Mouse (Mus musculus): ENCODE measurements around the gene Smad3. TPM values are rescaled to one million over a fixed set of nuclear protein-coding genes. Genes with fewer than 3 reads are reported as not detected.

The Smad3 gene
- polyA plus RNA-seq, 1 experiment from 2014 or later: 21.2 TPM

DNA sequence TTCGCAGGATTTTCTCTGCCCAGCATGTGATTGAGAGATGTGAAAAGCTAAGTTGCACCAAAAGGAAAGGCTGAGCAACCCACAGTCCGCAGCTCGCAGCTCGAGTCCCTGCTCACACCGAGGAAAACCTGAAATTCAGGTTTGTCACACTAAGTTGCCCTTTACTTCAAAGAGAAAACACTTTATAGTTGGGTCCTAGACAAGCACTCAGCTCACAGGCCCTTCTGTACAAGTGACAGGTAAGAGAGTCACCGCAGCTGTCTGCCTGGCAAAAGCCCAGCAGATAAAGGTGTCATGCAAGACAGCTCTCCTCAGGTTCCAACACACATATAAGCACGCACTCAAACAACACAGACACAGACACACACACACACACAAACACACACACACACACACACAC, 5.2 kb downstream of the Smad3 start:
- H3K36me3 ChIP-seq (ENCODE audit: control insufficient read depth, insufficient read depth, low read length): 0 out of 2 replicates have a peak, but pooled peaks cover 3% of the 10 kb centered on the region
- no peak overlapping the region for H3K4me3 ChIP-seq (ENCODE audit: low read length)
- ATAC-seq (ENCODE audit: low FRiP score, low TSS enrichment): no peak
- no peak overlapping the region for H3K27ac ChIP-seq (ENCODE audit: low read depth, low read length)
- H3K4me2 ChIP-seq (replicated peaks; ENCODE audit: low read depth, low read length): no peak overlapping the region; the same call in 1 of the 2 replicates
- no peaks in the 10 kb centered on the region for H3K27me3 ChIP-seq (ENCODE audit: control insufficient read depth, insufficient read depth, low read length)
- 30% methylated on average over 7 of the region's 7 CpGs for WGBS
- H3K9ac ChIP-seq (ENCODE audit: low read depth, low read length): peak overlapping the region; percentile 23; the same call in 1 of the 2 replicates
- no peaks in the 10 kb centered on the region for H3K9me3 ChIP-seq (ENCODE audit: control insufficient read depth, low read length)
- H3K4me1 ChIP-seq (ENCODE audit: control insufficient read depth, insufficient read depth, low read length): peaks cover 77% of the 10 kb centered on the region

DNA sequence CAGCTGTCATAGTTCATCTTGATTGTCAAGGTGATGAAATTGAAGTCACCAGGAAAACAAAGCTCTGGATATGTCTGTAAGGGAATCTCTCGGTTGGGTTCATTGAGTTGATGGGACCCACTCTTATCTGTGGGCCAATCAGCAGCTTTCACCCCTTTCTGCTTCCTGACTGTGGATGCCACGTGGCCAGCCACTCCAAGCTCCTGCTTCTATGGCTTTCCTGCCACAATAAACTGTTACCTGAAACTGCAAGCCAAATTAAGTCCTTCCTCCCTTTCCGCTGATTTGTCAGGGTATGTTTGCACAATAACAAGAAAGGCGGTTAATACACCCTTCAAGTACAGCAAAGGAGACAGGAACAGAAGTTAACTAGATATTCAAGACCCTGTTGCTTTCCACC, 6.5 kb downstream of the Smad3 start:
- Histone ChIP-seq H3K4me1 (ENCODE audit: control insufficient read depth, insufficient read depth, low read length) (peaks cover 88% of the 10 kb centered on the region), H3K27me3 (ENCODE audit: control insufficient read depth, insufficient read depth, low read length) (no peaks in the 10 kb centered on the region), H3K9me3 (ENCODE audit: control insufficient read depth, low read length) (no peaks in the 10 kb centered on the region), H3K9ac (ENCODE audit: low read depth, low read length) (no peak overlapping the region), H3K36me3 (ENCODE audit: control insufficient read depth, insufficient read depth, low read length) (0 out of 2 replicates have a peak, but pooled peaks cover 3% of the 10 kb centered on the region), H3K27ac (ENCODE audit: low read depth, low read length) (no peak overlapping the region), H3K4me3 (ENCODE audit: low read length) (no peak overlapping the region), H3K4me2 (replicated peaks; ENCODE audit: low read depth, low read length) (no peak overlapping the region)
- no peak for ATAC-seq (ENCODE audit: low FRiP score, low TSS enrichment)
- WGBS: 38% methylated on average over 4 of the region's 4 CpGs

DNA sequence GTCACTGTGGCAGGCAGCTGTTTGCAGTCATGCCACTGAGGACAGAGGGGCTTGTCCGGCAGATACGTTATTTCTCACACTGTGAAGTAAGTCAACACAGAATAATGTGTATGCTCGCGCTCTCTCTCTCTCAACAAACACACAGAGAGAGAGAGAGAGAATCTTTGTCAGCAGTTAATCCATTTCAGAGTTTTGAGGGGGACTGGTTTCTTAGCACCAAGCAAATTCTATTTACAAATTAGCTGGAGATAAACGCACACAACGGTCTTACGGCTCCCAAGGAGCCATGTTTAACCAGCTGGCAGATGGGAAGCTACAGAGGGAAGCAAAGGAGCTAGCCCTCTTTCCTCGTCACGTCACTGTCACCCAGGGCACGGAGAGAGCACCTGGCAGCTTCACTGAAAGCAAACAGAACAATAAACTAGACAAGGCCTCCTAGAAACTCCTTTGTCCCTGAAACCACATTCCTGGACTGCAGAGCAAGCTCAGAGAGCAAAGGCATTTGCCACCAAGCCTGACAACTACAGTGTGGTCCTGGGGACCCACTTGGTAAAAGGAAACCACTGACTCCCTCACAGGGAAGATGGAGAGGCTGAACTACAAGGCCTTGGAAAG, 7.3 kb downstream of the Smad3 start:
- peak overlapping the region; percentile 38; the same call in 1 of the 2 replicates for H3K27ac ChIP-seq (ENCODE audit: low read depth, low read length)
- no peak overlapping the region for H3K4me3 ChIP-seq (ENCODE audit: low read length)
- 0 out of 2 replicates have a peak, but pooled peaks cover 3% of the 10 kb centered on the region for H3K36me3 ChIP-seq (ENCODE audit: control insufficient read depth, insufficient read depth, low read length)
- H3K27me3 ChIP-seq (ENCODE audit: control insufficient read depth, insufficient read depth, low read length): no peaks in the 10 kb centered on the region
- no peak overlapping the region for H3K9ac ChIP-seq (ENCODE audit: low read depth, low read length)
- no peak for ATAC-seq (ENCODE audit: low FRiP score, low TSS enrichment)
- H3K4me1 ChIP-seq (ENCODE audit: control insufficient read depth, insufficient read depth, low read length): peaks cover 88% of the 10 kb centered on the region
- H3K4me2 ChIP-seq (replicated peaks; ENCODE audit: low read depth, low read length): no peak overlapping the region; the same call in 1 of the 2 replicates
- no peaks in the 10 kb centered on the region for H3K9me3 ChIP-seq (ENCODE audit: control insufficient read depth, low read length)
- 30% methylated on average over 10 of the region's 10 CpGs for WGBS

DNA sequence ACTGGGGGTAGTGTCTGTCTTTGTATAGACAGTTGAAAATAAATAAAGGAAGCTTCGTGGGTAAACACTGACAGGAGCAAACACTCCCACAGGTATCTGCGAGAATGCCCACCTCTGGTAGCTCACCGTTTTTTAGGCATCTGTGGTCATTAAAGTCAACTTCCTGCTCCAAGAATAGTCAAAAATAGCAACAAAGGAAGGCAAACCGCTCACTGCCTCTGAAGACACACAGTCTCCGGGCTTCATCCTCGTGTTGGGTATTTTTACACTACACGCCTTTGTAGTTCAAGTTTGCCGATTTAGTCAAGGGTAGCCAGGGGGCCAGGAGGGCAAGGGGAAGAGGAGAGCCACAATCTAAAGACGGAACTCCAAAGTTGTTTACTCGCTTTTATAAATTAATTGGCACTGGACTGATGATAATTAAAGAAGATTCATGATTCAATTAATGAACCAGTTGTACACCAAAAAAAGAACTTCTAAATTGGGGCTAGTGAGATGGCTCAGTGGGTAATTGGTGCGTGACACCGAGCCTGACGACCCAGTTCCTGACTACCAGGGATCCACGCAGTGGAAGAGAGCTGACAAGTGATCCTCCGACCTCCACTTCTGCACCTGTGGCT, 8.4 kb downstream of the Smad3 start:
- Histone ChIP-seq H3K27ac (ENCODE audit: low read depth, low read length) (peak overlapping the region; percentile 3; the same call in 1 of the 2 replicates), H3K4me2 (replicated peaks; ENCODE audit: low read depth, low read length) (peak overlapping the region; percentile 10; the same call in 1 of the 2 replicates), H3K9me3 (ENCODE audit: control insufficient read depth, low read length) (no peaks in the 10 kb centered on the region), H3K36me3 (ENCODE audit: control insufficient read depth, insufficient read depth, low read length) (0 out of 2 replicates have a peak, but pooled peaks cover 3% of the 10 kb centered on the region), H3K4me3 (ENCODE audit: low read length) (no peak overlapping the region), H3K9ac (ENCODE audit: low read depth, low read length) (peak overlapping the region; percentile 2; the same call in 1 of the 2 replicates), H3K27me3 (ENCODE audit: control insufficient read depth, insufficient read depth, low read length) (no peaks in the 10 kb centered on the region), H3K4me1 (ENCODE audit: control insufficient read depth, insufficient read depth, low read length) (peaks cover 86% of the 10 kb centered on the region)
- WGBS: 20% methylated on average over 15 of the region's 15 CpGs
- no peak for ATAC-seq (ENCODE audit: low FRiP score, low TSS enrichment)

DNA sequence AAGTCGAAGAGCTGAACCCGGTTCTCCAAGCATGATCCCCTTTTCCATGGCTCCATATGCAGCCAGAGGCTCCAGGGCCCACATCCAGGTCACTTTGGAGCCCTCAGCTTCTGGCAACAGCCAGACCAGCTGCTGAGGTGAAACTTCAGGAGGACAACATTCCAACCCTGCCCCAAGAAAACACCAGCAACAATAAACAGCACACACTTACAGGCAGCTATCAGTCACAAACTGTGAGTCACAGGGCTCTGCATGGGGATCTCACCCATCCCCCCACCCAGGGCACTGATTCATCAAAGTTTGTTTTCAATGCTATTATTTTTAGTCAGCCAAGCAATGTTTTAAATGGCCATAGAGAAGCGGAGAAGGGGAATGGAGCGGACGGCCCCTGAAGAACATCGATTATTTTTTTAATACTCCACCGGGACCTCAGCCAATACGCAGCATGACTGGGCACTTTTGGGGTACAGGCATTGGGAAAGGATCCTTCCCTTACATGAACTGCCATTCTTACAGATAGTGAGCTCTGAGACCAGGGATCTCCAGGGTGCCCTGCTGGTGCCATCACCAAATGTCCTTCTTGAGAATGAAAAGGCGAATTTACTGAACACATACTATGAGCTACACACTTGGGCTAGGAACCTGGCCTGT, 10.0 kb downstream of the Smad3 start:
- Histone ChIP-seq H3K9ac (ENCODE audit: low read depth, low read length) (no peak overlapping the region), H3K4me2 (replicated peaks; ENCODE audit: low read depth, low read length) (no peak overlapping the region)
- no peak for ATAC-seq (ENCODE audit: low FRiP score, low TSS enrichment)

DNA sequence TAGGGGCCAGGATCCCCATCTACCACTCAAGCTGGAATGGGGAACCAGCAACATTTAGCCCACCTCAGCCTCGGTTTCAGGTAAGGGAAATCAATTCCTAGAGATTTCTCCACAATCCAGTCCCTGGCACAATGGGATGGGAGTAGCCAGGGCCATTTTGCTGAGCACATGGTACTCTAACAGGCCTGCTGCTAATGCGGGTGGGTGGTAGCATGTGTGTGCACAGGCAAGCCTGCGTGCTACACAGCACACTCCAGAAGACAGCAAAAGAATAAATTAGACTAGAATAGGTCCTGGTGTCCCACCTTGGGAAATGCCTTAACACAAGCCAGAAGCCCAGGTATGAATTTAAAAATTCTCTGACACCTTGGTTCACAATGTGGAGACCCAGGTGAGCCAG, 10.8 kb downstream of the Smad3 start:
- H3K27ac ChIP-seq (ENCODE audit: low read depth, low read length): no peak overlapping the region
- H3K9me3 ChIP-seq (ENCODE audit: control insufficient read depth, low read length): no peaks in the 10 kb centered on the region
- H3K4me2 ChIP-seq (replicated peaks; ENCODE audit: low read depth, low read length): no peak overlapping the region
- WGBS: 84% methylated on average over 3 of the region's 3 CpGs
- no peaks in the 10 kb centered on the region for H3K36me3 ChIP-seq (ENCODE audit: control insufficient read depth, insufficient read depth, low read length)
- no peak overlapping the region for H3K9ac ChIP-seq (ENCODE audit: low read depth, low read length)
- peaks cover 83% of the 10 kb centered on the region for H3K4me1 ChIP-seq (ENCODE audit: control insufficient read depth, insufficient read depth, low read length)
- no peak for ATAC-seq (ENCODE audit: low FRiP score, low TSS enrichment)
- no peak overlapping the region for H3K4me3 ChIP-seq (ENCODE audit: low read length)
- no peaks in the 10 kb centered on the region for H3K27me3 ChIP-seq (ENCODE audit: control insufficient read depth, insufficient read depth, low read length)

More for the DNA sequence above, 10.0 kb downstream of the Smad3 start:
- Histone ChIP-seq H3K27ac (ENCODE audit: low read depth, low read length) (no peak overlapping the region), H3K9me3 (ENCODE audit: control insufficient read depth, low read length) (no peaks in the 10 kb centered on the region), H3K4me3 (ENCODE audit: low read length) (no peak overlapping the region), H3K27me3 (ENCODE audit: control insufficient read depth, insufficient read depth, low read length) (no peaks in the 10 kb centered on the region), H3K36me3 (ENCODE audit: control insufficient read depth, insufficient read depth, low read length) (no peaks in the 10 kb centered on the region), H3K4me1 (ENCODE audit: control insufficient read depth, insufficient read depth, low read length) (peaks cover 83% of the 10 kb centered on the region)
- 70% methylated on average over 9 of the region's 9 CpGs for WGBS

DNA sequence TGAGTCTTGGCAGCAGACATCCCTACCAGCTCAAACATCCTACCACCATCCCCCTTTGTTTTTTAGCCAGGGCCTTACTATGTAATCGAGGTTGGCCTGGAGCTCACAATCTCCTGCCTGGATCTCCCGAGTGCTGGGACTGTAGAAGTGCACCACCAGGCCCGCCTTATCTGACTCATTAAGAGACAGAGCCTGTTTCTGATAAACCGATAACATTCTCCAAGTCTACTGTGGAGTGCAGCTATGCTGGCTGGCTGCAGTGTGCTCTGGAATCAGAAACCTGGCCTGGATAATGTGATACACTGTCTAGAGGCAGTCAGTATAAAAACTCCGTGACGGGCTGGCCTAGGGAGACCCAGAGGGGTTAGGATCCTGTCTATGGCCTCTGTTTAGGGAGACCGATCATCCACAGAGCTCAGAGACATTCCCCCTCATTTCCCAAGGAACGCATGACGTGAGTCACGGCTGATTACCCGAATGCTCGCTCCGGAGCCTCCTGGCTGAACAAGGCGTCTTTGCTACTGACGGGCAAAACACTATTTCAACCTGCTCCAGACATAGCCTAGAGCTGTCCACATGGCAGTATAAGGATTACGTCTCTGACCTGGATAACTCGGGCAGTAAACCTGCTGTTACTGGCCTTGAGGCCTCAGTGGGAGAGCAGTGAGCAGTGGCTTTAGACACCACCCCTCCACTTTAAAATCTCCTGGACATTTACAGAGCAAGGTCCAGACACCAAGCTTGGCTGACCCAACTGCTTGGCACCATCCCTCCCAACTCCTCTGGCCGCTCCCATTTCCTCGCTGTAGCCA, 11.8 kb downstream of the Smad3 start:
- H3K27ac ChIP-seq (ENCODE audit: low read depth, low read length): peak overlapping the region; percentile 32; the same call in 1 of the 2 replicates
- peaks cover 87% of the 10 kb centered on the region for H3K4me1 ChIP-seq (ENCODE audit: control insufficient read depth, insufficient read depth, low read length)
- no peaks in the 10 kb centered on the region for H3K9me3 ChIP-seq (ENCODE audit: control insufficient read depth, low read length)
- no peak overlapping the region for H3K4me2 ChIP-seq (replicated peaks; ENCODE audit: low read depth, low read length)
- H3K27me3 ChIP-seq (ENCODE audit: control insufficient read depth, insufficient read depth, low read length): no peaks in the 10 kb centered on the region
- ATAC-seq (ENCODE audit: low FRiP score, low TSS enrichment): peak; percentile 50
- H3K4me3 ChIP-seq (ENCODE audit: low read length): no peak overlapping the region
- WGBS: 35% methylated on average over 19 of the region's 19 CpGs
- H3K9ac ChIP-seq (ENCODE audit: low read depth, low read length): no peak overlapping the region
- H3K36me3 ChIP-seq (ENCODE audit: control insufficient read depth, insufficient read depth, low read length): no peaks in the 10 kb centered on the region

DNA sequence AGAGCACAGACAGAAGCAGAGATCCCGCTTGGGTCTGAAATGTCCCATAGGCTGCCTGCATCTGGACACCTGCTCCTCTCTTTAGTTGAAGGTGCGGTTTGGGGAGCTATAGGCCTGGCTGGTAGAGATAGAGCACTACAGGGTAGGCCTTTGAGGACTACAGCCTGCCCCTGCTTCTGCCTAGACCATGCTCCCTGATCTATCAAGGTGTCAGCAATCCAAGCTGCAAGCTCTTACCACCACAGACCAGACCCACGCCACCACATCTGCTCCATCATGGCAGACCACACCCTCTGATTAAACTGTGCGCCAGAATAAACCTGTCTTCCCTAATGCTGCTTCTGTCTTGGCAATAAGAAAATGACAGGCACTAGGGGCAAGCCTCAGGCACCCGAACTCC, 13.2 kb downstream of the Smad3 start:
- no peaks in the 10 kb centered on the region for H3K9me3 ChIP-seq (ENCODE audit: control insufficient read depth, low read length)
- H3K4me1 ChIP-seq (ENCODE audit: control insufficient read depth, insufficient read depth, low read length): peaks cover 82% of the 10 kb centered on the region
- no peaks in the 10 kb centered on the region; the same call in 1 of the 2 replicates for H3K36me3 ChIP-seq (ENCODE audit: control insufficient read depth, insufficient read depth, low read length)
- WGBS: 93% methylated on average over 5 of the region's 5 CpGs
- H3K9ac ChIP-seq (ENCODE audit: low read depth, low read length): no peak overlapping the region
- H3K27me3 ChIP-seq (ENCODE audit: control insufficient read depth, insufficient read depth, low read length): no peaks in the 10 kb centered on the region
- no peak for ATAC-seq (ENCODE audit: low FRiP score, low TSS enrichment)
- no peak overlapping the region for H3K4me2 ChIP-seq (replicated peaks; ENCODE audit: low read depth, low read length)
- no peak overlapping the region for H3K27ac ChIP-seq (ENCODE audit: low read depth, low read length)
- H3K4me3 ChIP-seq (ENCODE audit: low read length): no peak overlapping the region

Data from kidney, embryonic 14.5 days (tissue).